Mouse (Mus musculus): ENCODE results near the gene D430041D05Rik. TPM values are rescaled to one million over a fixed set of nuclear protein-coding genes. Genes with fewer than 3 reads are reported as not detected.

D430041D05Rik gene
- total and polyA plus RNA-seq, 3 experiments: not detected

GRCm38 (mm10) chr2:104299912-104300311, 110.9 kb downstream of the D430041D05Rik start:
- Histone ChIP-seq H3K36me3 (replicated peaks in 1 of 2; ENCODE audit: control insufficient read depth in 1 of 2, insufficient read depth in 1 of 2, low read length in 1 of 2) (no peaks in the 10 kb centered on the region), H3K27me3 (replicated peaks) (no peaks in the 10 kb centered on the region), H3K4me3 (replicated peaks in 1 of 3; ENCODE audit: low read depth in 2 of 3, low read length in 2 of 3, poor library complexity in 1 of 3) (no peak overlapping the region), H3K27ac (ENCODE audit: insufficient read depth, low read depth) (no peak overlapping the region), H3K9ac (ENCODE audit: insufficient read depth, low read depth) (no peak overlapping the region), H3K79me2 (replicated peaks; ENCODE audit: control insufficient read depth, extremely low read depth, insufficient read depth, poor library complexity, severe bottlenecking) (no peaks in the 10 kb centered on the region), H3K4me2 (ENCODE audit: insufficient read depth, low read depth, poor library complexity, severe bottlenecking) (no peak overlapping the region), H3K4me1 (ENCODE audit: control insufficient read depth in 1 of 2, insufficient read depth in 2 of 2) (no peaks in the 10 kb centered on the region), H3K9me3 (replicated peaks; ENCODE audit: low read length) (no peaks in the 10 kb centered on the region)
- DNase-seq (ENCODE audit: extremely low read depth): no peak
- in situ Hi-C loops (cut with MboI; ENCODE audit: low pct_ligation_motif_present, low pct_unique_long_range_greater_than_20kb, low sequenced_read_pairs) (loop anchor here (25.0 kb wide), 1 partner anchor 163 kb away; no protein-coding TSS in a partner anchor), dilution Hi-C loops (cut with MboI; ENCODE audit: extremely low pct_ligation_motif_present, extremely low pct_unique_long_range_greater_than_20kb, low sequenced_read_pairs) (no loop called here)
- TF ChIP-seq USF2 (conservative IDR thresholded peaks at IDR 0.05; ENCODE audit: low read depth, low read length) (no peak), ZMIZ1 (IDR thresholded peaks at IDR 0.05; ENCODE audit: low read depth, low read length) (no peak), MEF2A (IDR thresholded peaks at IDR 0.05; ENCODE audit: borderline replicate concordance, low read depth, low read length) (no peak), POLR2A (IDR thresholded peaks at IDR 0.05; ENCODE audit: low read depth, low read length) (no peak), JUN (IDR thresholded peaks at IDR 0.05; ENCODE audit: insufficient read depth, low read depth, low read length) (no peak), NELFE (IDR thresholded peaks at IDR 0.05; ENCODE audit: low read depth, low read length) (no peak), MXI1 (IDR thresholded peaks at IDR 0.05; ENCODE audit: low read depth, low read length) (no peak), ELF1 (IDR thresholded peaks at IDR 0.05; ENCODE audit: low read depth, low read length) (no peak), TCF12 (IDR thresholded peaks at IDR 0.05; ENCODE audit: low read depth, low read length) (no peak), IRF4 (IDR thresholded peaks at IDR 0.05; ENCODE audit: low read depth, low read length) (no peak), CHD1 (IDR thresholded peaks at IDR 0.05; ENCODE audit: low read depth, low read length) (no peak), HCFC1 (IDR thresholded peaks at IDR 0.05; ENCODE audit: low read depth, low read length) (no peak), TBP (conservative IDR thresholded peaks at IDR 0.05; ENCODE audit: low read depth, low read length) (no peak), EP300 (IDR thresholded peaks at IDR 0.05; ENCODE audit: low read length) (no peak), PAX5 (IDR thresholded peaks at IDR 0.05; ENCODE audit: low read length) (no peak), MYC (IDR thresholded peaks at IDR 0.05; ENCODE audit: low read depth, low read length) (no peak), SIN3A (IDR thresholded peaks at IDR 0.05; ENCODE audit: low read length) (no peak), RCOR1 (conservative IDR thresholded peaks at IDR 0.05; ENCODE audit: low read depth, low read length) (no peak)

DNA sequence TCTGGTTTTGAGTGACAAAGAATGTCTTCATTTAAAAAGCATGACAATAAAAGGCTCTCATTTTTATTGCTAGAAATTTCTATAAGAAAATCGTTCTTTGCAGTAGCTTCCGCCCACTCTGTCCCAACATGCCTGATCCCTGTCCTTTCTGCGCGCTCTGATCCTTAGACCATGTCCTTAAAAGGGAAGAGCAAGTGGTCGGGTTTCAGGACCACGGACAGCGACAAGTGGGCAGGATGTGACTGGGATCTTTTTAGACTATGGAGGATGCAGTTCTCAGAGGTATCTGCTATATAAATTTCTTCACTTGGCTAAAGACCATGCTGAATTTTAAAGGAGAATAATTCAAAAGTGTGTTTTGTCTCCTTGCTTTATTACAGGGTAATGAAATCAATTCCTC, 111.7 kb downstream of the D430041D05Rik start:
- TF ChIP-seq RCOR1 (conservative IDR thresholded peaks at IDR 0.05; ENCODE audit: low read depth, low read length) (no peak), GABPA (IDR thresholded peaks at IDR 0.05; ENCODE audit: insufficient replicate concordance, low read depth, low read length) (no peak), EP300 (IDR thresholded peaks at IDR 0.05; ENCODE audit: low read length) (no peak), ZMIZ1 (IDR thresholded peaks at IDR 0.05; ENCODE audit: low read depth, low read length) (no peak)
- in situ Hi-C loops (cut with MboI; ENCODE audit: low pct_ligation_motif_present, low pct_unique_long_range_greater_than_20kb, low sequenced_read_pairs) (no loop called here), dilution Hi-C loops (cut with MboI; ENCODE audit: extremely low pct_ligation_motif_present, extremely low pct_unique_long_range_greater_than_20kb, low sequenced_read_pairs) (no loop called here)
- Histone ChIP-seq H3K4me1 (ENCODE audit: control insufficient read depth in 1 of 2, insufficient read depth in 2 of 2) (no peaks in the 10 kb centered on the region), H3K36me3 (replicated peaks in 1 of 2; ENCODE audit: control insufficient read depth in 1 of 2, insufficient read depth in 1 of 2, low read length in 1 of 2) (no peaks in the 10 kb centered on the region), H3K27ac (ENCODE audit: insufficient read depth, low read depth) (no peak overlapping the region), H3K9ac (ENCODE audit: insufficient read depth, low read depth) (no peak overlapping the region), H3K79me2 (replicated peaks; ENCODE audit: control insufficient read depth, extremely low read depth, insufficient read depth, poor library complexity, severe bottlenecking) (no peaks in the 10 kb centered on the region), H3K4me2 (ENCODE audit: insufficient read depth, low read depth, poor library complexity, severe bottlenecking) (no peak overlapping the region), H3K4me3 (replicated peaks in 1 of 3; ENCODE audit: low read depth in 2 of 3, low read length in 2 of 3, poor library complexity in 1 of 3) (no peak overlapping the region), H3K9me3 (replicated peaks; ENCODE audit: low read length) (no peaks in the 10 kb centered on the region), H3K27me3 (replicated peaks) (no peaks in the 10 kb centered on the region)
- DNase-seq (ENCODE audit: extremely low read depth): peak; percentile 45
